8 mouse cellular contexts compared by ENCODE assay signal in genomic region chr19:16325911-16326310, GRCm38 (mm10).
DNase-seq lines count a peak whose midpoint lies in the region; ATAC-seq and TF ChIP-seq lines count a peak whose summit lies in the region.

No protein-coding gene starts in this region.

- peak overlapping the region; percentile 16; the same call in 1 of the 2 replicates for H3K27ac ChIP-seq in intestine, embryonic 14.5 days (ENCODE audit: low read depth)
- peak overlapping the region; percentile 32 for H3K27ac ChIP-seq in lung, embryonic 15.5 days

- WGBS in intestine, embryonic 14.5 days = 38% methylated on average over 8 of the region's 8 CpGs
- WGBS in lung, embryonic 15.5 days = 45% methylated on average over 8 of the region's 8 CpGs

- CTCF ChIA-PET in Patski (lab: Charles Lee) = interaction anchor here (1.3 to 1.6 kb wide), 6 partner anchors 11 to 40 kb away, joined by 3 to 5 read pairs (median 4); no protein-coding TSS in a partner anchor

- H3K4me2 ChIP-seq in intestine, embryonic 14.5 days (ENCODE audit: low read length) = peak overlapping the region; percentile 6; the same call in 1 of the 2 replicates
- peak overlapping the region; percentile 22; the same call in 1 of the 2 replicates for H3K4me2 ChIP-seq in lung, embryonic 15.5 days

- peaks cover 33% of the 10 kb centered on the region for H3K4me1 ChIP-seq in intestine, embryonic 14.5 days (replicated peaks; ENCODE audit: control insufficient read depth, insufficient read depth, low read length)
- peaks cover 33% of the 10 kb centered on the region for H3K4me1 ChIP-seq in lung, embryonic 15.5 days

- no peaks in the 10 kb centered on the region for H3K9me3 ChIP-seq in intestine, embryonic 14.5 days (ENCODE audit: control insufficient read depth, low read length)
- no peaks in the 10 kb centered on the region for H3K9me3 ChIP-seq in lung, embryonic 15.5 days

- POLR2A ChIA-PET in Patski (lab: Charles Lee) = no interaction called here

- DNase-seq in 416B (ENCODE audit: low read depth) (peak; percentile 64), Patski (ENCODE audit: low read depth, low spot score) (no peak)
- DNase-seq in intestine, embryonic 14.5 days (ENCODE audit: low spot score) = no peak
- no peak for DNase-seq in testis, postnatal 14 days (ENCODE audit: low spot score)
- no peak for DNase-seq in neural tube, embryonic 10.5 days (ENCODE audit: extremely low spot score, low spot score)
- DNase-seq in gastrocnemius, postnatal 14 days = no peak

- ATAC-seq in Patski = peak; percentile 95
- peak; percentile 57; the same call in 1 of the 2 replicates for ATAC-seq in intestine, embryonic 14.5 days (replicated peaks; ENCODE audit: low FRiP score, low TSS enrichment, low read depth)
- ATAC-seq in lung, embryonic 15.5 days (ENCODE audit: borderline replicate concordance, extremely low read depth, low FRiP score, low TSS enrichment) = peak; percentile 72; the same call in 1 of the 2 replicates
- ATAC-seq in frontal cortex, adult (ENCODE audit: low TSS enrichment) = no peak

- intact Hi-C loops in gastrocnemius, postnatal 14 days (cut with DNase I; ENCODE audit: low total_unique reads) = loop anchor here (10.0 kb wide), 1 partner anchor 261 kb away; no protein-coding TSS in a partner anchor

- no peak overlapping the region for H3K9ac ChIP-seq in intestine, embryonic 14.5 days (ENCODE audit: low read length)
- no peak overlapping the region for H3K9ac ChIP-seq in lung, embryonic 15.5 days

- TF ChIP-seq CTCF in Patski (IDR thresholded peaks at IDR 0.05) = no peak

- H3K4me3 ChIP-seq in intestine, embryonic 14.5 days (ENCODE audit: low read depth, low read length) = no peak overlapping the region
- no peak overlapping the region for H3K4me3 ChIP-seq in lung, embryonic 15.5 days

- in situ Hi-C loops in Patski (cut with MboI; ENCODE audit: low pct_unique_long_range_greater_than_20kb) = no loop called here

- no peaks in the 10 kb centered on the region for H3K27me3 ChIP-seq in Patski
- H3K27me3 ChIP-seq in intestine, embryonic 14.5 days (replicated peaks; ENCODE audit: control insufficient read depth, insufficient read depth, low read length) = no peaks in the 10 kb centered on the region
- H3K27me3 ChIP-seq in lung, embryonic 15.5 days = no peaks in the 10 kb centered on the region

- H3K36me3 ChIP-seq in intestine, embryonic 14.5 days (ENCODE audit: control insufficient read depth, insufficient read depth, low read length) = no peaks in the 10 kb centered on the region
- H3K36me3 ChIP-seq in lung, embryonic 15.5 days = no peaks in the 10 kb centered on the region
